Mouse (Mus musculus): ENCODE measurements at regions not wholly inside any gene's neighbourhood (a gene's known extent, or its start where the extent isn't known, plus 50 kb on each side); places are given as distances from the start of the nearest gene placed in this dataset.

- no peak for TF ChIP-seq CTCF (IDR thresholded peaks at IDR 0.05; ENCODE audit: low read depth, low read length)
- no peak for TF ChIP-seq POLR2A (IDR thresholded peaks at IDR 0.05; ENCODE audit: borderline replicate concordance, low read depth, low read length)
Observed at GRCm38 (mm10) chrX:13413135-13413534, 52.8 kb upstream of the Nyx start.

Data from bone marrow macrophage, adult 2 months (primary cell).